Mouse (Mus musculus): ENCODE data around the gene Gm17949. TPM values are rescaled to one million over a fixed set of nuclear protein-coding genes. Genes with fewer than 3 reads are reported as not detected.

Gm17949 gene
- polyA plus RNA-seq, 1 experiment, result not detected

- 29% methylated on average over 5 of the region's 5 CpGs for WGBS
- TF ChIP-seq POLR2A (IDR thresholded peaks at IDR 0.05; ENCODE audit: low read depth, low read length), result peak; percentile 12; the same call in 1 of the 2 replicates
- TF ChIP-seq CTCF (IDR thresholded peaks at IDR 0.05; ENCODE audit: extremely low read depth, insufficient read length, insufficient replicate concordance, low read depth, low read length), result no peak
- Histone ChIP-seq H3K4me1 (ENCODE audit: control insufficient read depth, insufficient read depth, insufficient read length, low read length) (peaks cover 43% of the 10 kb centered on the region), H3K27ac (ENCODE audit: insufficient read depth, low read depth, low read length) (peak within 1 kb of the TSS; percentile 96), H3K4me3 (ENCODE audit: low read depth, low read length) (peak within 1 kb of the TSS; percentile 59), H3K36me3 (ENCODE audit: control insufficient read depth, insufficient read depth, low read length) (no peaks in the 10 kb centered on the region), H3K27me3 (ENCODE audit: control insufficient read depth, insufficient read depth, low read length) (no peaks in the 10 kb centered on the region)
Measured at GRCm38 (mm10) chr17:56982013-56982412, 29.3 kb upstream of the Gm17949 start, which contains the start of gene Acer1. Acer1 (minus strand) TSS chr17:56982126.

GRCm38 (mm10) chr17:56984886-56985285 lies 26.4 kb upstream of the Gm17949 start:
- WGBS, result 37% methylated on average over 9 of the region's 9 CpGs
- Histone ChIP-seq H3K4me1 (ENCODE audit: control insufficient read depth, insufficient read depth, insufficient read length, low read length) (peaks cover 27% of the 10 kb centered on the region), H3K4me3 (ENCODE audit: low read depth, low read length) (no peak overlapping the region), H3K36me3 (ENCODE audit: control insufficient read depth, insufficient read depth, low read length) (no peaks in the 10 kb centered on the region), H3K27ac (ENCODE audit: insufficient read depth, low read depth, low read length) (peak overlapping the region; percentile 76), H3K27me3 (ENCODE audit: control insufficient read depth, insufficient read depth, low read length) (no peaks in the 10 kb centered on the region)
- no peak for TF ChIP-seq CTCF (IDR thresholded peaks at IDR 0.05; ENCODE audit: extremely low read depth, insufficient read length, insufficient replicate concordance, low read depth, low read length)
- no peak for TF ChIP-seq POLR2A (IDR thresholded peaks at IDR 0.05; ENCODE audit: low read depth, low read length)

GRCm38 (mm10) chr17:56985656-56986055 lies 25.6 kb upstream of the Gm17949 start:
- Histone ChIP-seq H3K4me3 (ENCODE audit: low read depth, low read length) (no peak overlapping the region), H3K27ac (ENCODE audit: insufficient read depth, low read depth, low read length) (no peak overlapping the region), H3K4me1 (ENCODE audit: control insufficient read depth, insufficient read depth, insufficient read length, low read length) (peaks cover 21% of the 10 kb centered on the region), H3K27me3 (ENCODE audit: control insufficient read depth, insufficient read depth, low read length) (no peaks in the 10 kb centered on the region), H3K36me3 (ENCODE audit: control insufficient read depth, insufficient read depth, low read length) (no peaks in the 10 kb centered on the region)
- no peak for TF ChIP-seq CTCF (IDR thresholded peaks at IDR 0.05; ENCODE audit: extremely low read depth, insufficient read length, insufficient replicate concordance, low read depth, low read length)
- TF ChIP-seq POLR2A (IDR thresholded peaks at IDR 0.05; ENCODE audit: low read depth, low read length), result no peak
- WGBS, result 61% methylated on average over 3 of the region's 3 CpGs

- Histone ChIP-seq H3K4me1 (ENCODE audit: control insufficient read depth, insufficient read depth, insufficient read length, low read length) (peaks cover 24% of the 10 kb centered on the region), H3K36me3 (ENCODE audit: control insufficient read depth, insufficient read depth, low read length) (no peaks in the 10 kb centered on the region), H3K27ac (ENCODE audit: insufficient read depth, low read depth, low read length) (no peak overlapping the region), H3K4me3 (ENCODE audit: low read depth, low read length) (no peak overlapping the region), H3K27me3 (ENCODE audit: control insufficient read depth, insufficient read depth, low read length) (no peaks in the 10 kb centered on the region)
- TF ChIP-seq CTCF (IDR thresholded peaks at IDR 0.05; ENCODE audit: extremely low read depth, insufficient read length, insufficient replicate concordance, low read depth, low read length) (no peak), POLR2A (IDR thresholded peaks at IDR 0.05; ENCODE audit: low read depth, low read length) (no peak)
- 90% methylated on average over 3 of the region's 3 CpGs for WGBS
Measured at GRCm38 (mm10) chr17:56986105-56986805, 25.0 kb upstream of the Gm17949 start.

DNA sequence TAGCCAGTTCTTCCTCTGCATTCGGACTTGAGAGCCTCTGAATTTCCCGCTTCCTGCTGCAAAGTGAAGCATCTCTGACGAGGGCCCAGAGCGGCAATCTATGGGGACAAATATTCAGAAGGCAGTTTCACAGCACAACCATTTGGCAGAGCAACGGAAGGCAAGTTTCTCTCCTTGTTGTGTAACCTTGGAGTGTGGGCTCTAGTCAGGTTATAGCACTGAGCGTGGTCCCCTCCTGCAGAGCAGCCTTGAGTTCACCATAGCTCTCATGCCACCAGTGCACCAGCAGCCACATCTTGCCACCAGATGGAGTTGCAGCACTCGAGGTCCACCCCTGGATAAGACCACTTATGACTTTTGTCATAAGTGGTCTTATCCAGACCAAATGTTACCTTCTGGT lies 22.8 kb upstream of the Gm17949 start:
- TF ChIP-seq POLR2A (IDR thresholded peaks at IDR 0.05; ENCODE audit: low read depth, low read length) (no peak), CTCF (IDR thresholded peaks at IDR 0.05; ENCODE audit: extremely low read depth, insufficient read length, insufficient replicate concordance, low read depth, low read length) (no peak)
- WGBS, result 83% methylated on average over 7 of the region's 7 CpGs
- Histone ChIP-seq H3K27ac (ENCODE audit: insufficient read depth, low read depth, low read length) (no peak overlapping the region), H3K4me3 (ENCODE audit: low read depth, low read length) (no peak overlapping the region), H3K4me1 (ENCODE audit: control insufficient read depth, insufficient read depth, insufficient read length, low read length) (peaks cover 18% of the 10 kb centered on the region; the same call in 1 of the 2 replicates), H3K36me3 (ENCODE audit: control insufficient read depth, insufficient read depth, low read length) (peaks cover 8% of the 10 kb centered on the region; the same call in 1 of the 2 replicates), H3K27me3 (ENCODE audit: control insufficient read depth, insufficient read depth, low read length) (no peaks in the 10 kb centered on the region)

- no peaks in the 10 kb centered on the region for H3K27me3 ChIP-seq (ENCODE audit: control insufficient read depth, insufficient read depth, low read length)
- peaks cover 16% of the 10 kb centered on the region; the same call in 1 of the 2 replicates for H3K4me1 ChIP-seq (ENCODE audit: control insufficient read depth, insufficient read depth, insufficient read length, low read length)
- 72% methylated on average over 7 of the region's 7 CpGs for WGBS
- H3K27ac ChIP-seq (ENCODE audit: insufficient read depth, low read depth, low read length), result no peak overlapping the region
- H3K4me3 ChIP-seq (ENCODE audit: low read depth, low read length), result no peak overlapping the region
- peaks cover 12% of the 10 kb centered on the region for H3K36me3 ChIP-seq (ENCODE audit: control insufficient read depth, insufficient read depth, low read length)
- TF ChIP-seq POLR2A (IDR thresholded peaks at IDR 0.05; ENCODE audit: low read depth, low read length) (no peak), CTCF (IDR thresholded peaks at IDR 0.05; ENCODE audit: extremely low read depth, insufficient read length, insufficient replicate concordance, low read depth, low read length) (no peak)
Measured at GRCm38 (mm10) chr17:56988921-56989430, 22.3 kb upstream of the Gm17949 start.

GRCm38 (mm10) chr17:56989467-56990114 lies 21.7 kb upstream of the Gm17949 start:
- TF ChIP-seq POLR2A (IDR thresholded peaks at IDR 0.05; ENCODE audit: low read depth, low read length) (no peak), CTCF (IDR thresholded peaks at IDR 0.05; ENCODE audit: extremely low read depth, insufficient read length, insufficient replicate concordance, low read depth, low read length) (no peak)
- peaks cover 13% of the 10 kb centered on the region for H3K36me3 ChIP-seq (ENCODE audit: control insufficient read depth, insufficient read depth, low read length)
- 2% methylated on average over 25 of the region's 25 CpGs for WGBS
- H3K27me3 ChIP-seq (ENCODE audit: control insufficient read depth, insufficient read depth, low read length), result no peaks in the 10 kb centered on the region
- peaks cover 10% of the 10 kb centered on the region; the same call in 1 of the 2 replicates for H3K4me1 ChIP-seq (ENCODE audit: control insufficient read depth, insufficient read depth, insufficient read length, low read length)
- H3K4me3 ChIP-seq (ENCODE audit: low read depth, low read length), result peak overlapping the region; percentile 91
- peak overlapping the region; percentile 60 for H3K27ac ChIP-seq (ENCODE audit: insufficient read depth, low read depth, low read length)
